Mouse (Mus musculus): ENCODE results near the gene Rwdd2a.
A peak's percentile ranks its signal among the peaks of the same experiment; 100 is the strongest.

GRCm38 (mm10) chr9:86571540-86572135 is at the start of gene Rwdd2a, which contains the start of gene Pgm3:
- peak; percentile 88 for TF ChIP-seq POLR2A (IDR thresholded peaks at IDR 0.05; ENCODE audit: borderline replicate concordance, control insufficient read depth, low read depth, low read length)
- no peak for TF ChIP-seq CTCF (IDR thresholded peaks at IDR 0.05; ENCODE audit: control insufficient read depth, insufficient read depth, low read length)
